Mouse (Mus musculus): ENCODE measurements around the gene B4galt3. TPM values are rescaled to one million over a fixed set of nuclear protein-coding genes. Genes with fewer than 3 reads are reported as not detected.
A peak's percentile ranks its signal among the peaks of the same experiment; 100 is the strongest.

B4galt3 gene
- 24.7 and 25.6 TPM in 2 replicates for total RNA-seq (2014; fragmentation: Nextera tagmentation)
- 14.7 and 19.0 TPM in 2 replicates for total RNA-seq (2017)

- peak; percentile 88 for ATAC-seq (replicated peaks; ENCODE audit: poor library complexity, severe bottlenecking)
These were observed at the start of gene B4galt3 for GRCm38 (mm10) chr1:171269848-171270572. Gene B4galt3, plus strand, starts transcription at chr1:171270328.

- ATAC-seq (replicated peaks; ENCODE audit: poor library complexity, severe bottlenecking), result peak; percentile 37
These were observed 49.3 kb upstream of the B4galt3 start for GRCm38 (mm10) chr1:171220871-171221270.

GRCm38 (mm10) chr1:171221281-171222193 is 48.6 kb upstream of the B4galt3 start:
- ATAC-seq (replicated peaks; ENCODE audit: poor library complexity, severe bottlenecking), result peak; percentile 15; the same call in 1 of the 2 replicates

- peak; percentile 90 for ATAC-seq (replicated peaks; ENCODE audit: poor library complexity, severe bottlenecking)
These were observed 47.6 kb upstream of the B4galt3 start, which contains the start of gene Tomm40l for GRCm38 (mm10) chr1:171222238-171223155. Gene Tomm40l, minus strand, starts transcription at chr1:171222514.

- ATAC-seq (replicated peaks; ENCODE audit: poor library complexity, severe bottlenecking), result no peak
These were observed 47.0 kb upstream of the B4galt3 start for GRCm38 (mm10) chr1:171223168-171223567.

- no peak for ATAC-seq (replicated peaks; ENCODE audit: poor library complexity, severe bottlenecking)
These were observed 46.3 kb upstream of the B4galt3 start for GRCm38 (mm10) chr1:171223796-171224195.

- no peak for ATAC-seq (replicated peaks; ENCODE audit: poor library complexity, severe bottlenecking)
These were observed 45.3 kb upstream of the B4galt3 start, which contains the start of gene Apoa2 for GRCm38 (mm10) chr1:171224857-171225256. Gene Apoa2, plus strand, starts transcription at chr1:171225054.

- no peak for ATAC-seq (replicated peaks; ENCODE audit: poor library complexity, severe bottlenecking)
These were observed 43.3 kb upstream of the B4galt3 start for GRCm38 (mm10) chr1:171226780-171227179.

- ATAC-seq (replicated peaks; ENCODE audit: poor library complexity, severe bottlenecking), result no peak
These were observed 42.2 kb upstream of the B4galt3 start for GRCm38 (mm10) chr1:171227879-171228278.

GRCm38 (mm10) chr1:171229750-171230149 is 40.4 kb upstream of the B4galt3 start:
- no peak for ATAC-seq (replicated peaks; ENCODE audit: poor library complexity, severe bottlenecking)

GRCm38 (mm10) chr1:171230215-171230614 is 39.9 kb upstream of the B4galt3 start:
- ATAC-seq (replicated peaks; ENCODE audit: poor library complexity, severe bottlenecking), result no peak

GRCm38 (mm10) chr1:171231844-171232243 is 38.3 kb upstream of the B4galt3 start:
- ATAC-seq (replicated peaks; ENCODE audit: poor library complexity, severe bottlenecking), result peak; percentile 61

- no peak for ATAC-seq (replicated peaks; ENCODE audit: poor library complexity, severe bottlenecking)
These were observed 37.8 kb upstream of the B4galt3 start for GRCm38 (mm10) chr1:171232348-171232747.

- peak; percentile 45 for ATAC-seq (replicated peaks; ENCODE audit: poor library complexity, severe bottlenecking)
These were observed 37.1 kb upstream of the B4galt3 start for GRCm38 (mm10) chr1:171232800-171233730.

- peak; percentile 64 for ATAC-seq (replicated peaks; ENCODE audit: poor library complexity, severe bottlenecking)
These were observed 36.0 kb upstream of the B4galt3 start, which contains the start of gene Fcer1g for GRCm38 (mm10) chr1:171234126-171234525. Gene Fcer1g, minus strand, starts transcription at chr1:171234365.

- ATAC-seq (replicated peaks; ENCODE audit: poor library complexity, severe bottlenecking), result peak; percentile 24
These were observed 35.6 kb upstream of the B4galt3 start for GRCm38 (mm10) chr1:171234538-171234937.

GRCm38 (mm10) chr1:171235791-171236190 is 34.3 kb upstream of the B4galt3 start:
- ATAC-seq (replicated peaks; ENCODE audit: poor library complexity, severe bottlenecking), result no peak

- ATAC-seq (replicated peaks; ENCODE audit: poor library complexity, severe bottlenecking), result no peak
These were observed 32.7 kb upstream of the B4galt3 start for GRCm38 (mm10) chr1:171237438-171237837.

- peak; percentile 65 for ATAC-seq (replicated peaks; ENCODE audit: poor library complexity, severe bottlenecking)
These were observed 31.7 kb upstream of the B4galt3 start for GRCm38 (mm10) chr1:171238463-171238862.

Measured in granulocyte monocyte progenitor cell, adult 5-6 weeks (primary cell).